12 mouse cellular contexts compared by ENCODE assay signal in the genomic region with DNA sequence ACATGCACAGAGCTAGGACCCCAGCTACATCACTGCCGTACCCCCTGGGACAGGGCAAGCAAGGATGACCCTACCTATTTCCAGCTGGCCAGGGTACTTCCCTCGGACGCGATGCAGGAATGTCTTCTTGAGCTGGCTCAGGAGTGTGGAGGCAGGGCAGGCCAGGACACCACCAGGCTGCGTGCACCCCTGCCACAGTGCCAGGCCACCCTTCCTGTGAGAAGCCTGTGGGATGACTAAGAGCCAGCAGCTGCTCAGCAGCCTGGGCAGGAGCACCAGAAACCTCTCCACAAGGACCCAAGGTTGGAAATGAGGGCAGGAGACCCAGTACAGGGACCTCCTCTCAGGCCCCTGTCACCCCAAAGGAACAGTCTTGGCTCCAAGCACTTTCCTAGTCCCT. TPM values are rescaled to one million over a fixed set of nuclear protein-coding genes. Genes with fewer than 3 reads are reported as not detected.
"Had no signal": no experiment of that assay in that cellular context is flagged by ENCODE, and none has a peak within 500 bp of the region (broad histone marks: within the 10 kb centered on the region; RNA-seq: fewer than 3 reads in every experiment).

No protein-coding gene starts in this region.

- ATAC-seq: liver, embryonic 12.5 days had no signal

- H3K27ac ChIP-seq: layer of hippocampus, adult 2 months; left cerebral cortex, adult 2 months; limb, embryonic 15.5 days; liver, embryonic 12.5 days; lung, embryonic 15.5 days; macrophage; midbrain, embryonic 12.5 days; neural tube, embryonic 12.5 days; stomach, postnatal 0 days had no signal

- H3K27me3 ChIP-seq: limb, embryonic 15.5 days; lung, embryonic 15.5 days; megakaryocyte, embryonic 14.5 days; midbrain, embryonic 12.5 days; neural tube, embryonic 12.5 days had no signal

- H3K4me3 ChIP-seq: layer of hippocampus, adult 2 months; left cerebral cortex, adult 2 months; limb, embryonic 15.5 days; liver, embryonic 12.5 days; lung, embryonic 15.5 days; megakaryocyte, embryonic 14.5 days; midbrain, embryonic 12.5 days; neural tube, embryonic 12.5 days had no signal

- DNase-seq: lung, postnatal 14 days; thymus, postnatal 4 days had no signal

- H3K9me3 ChIP-seq: limb, embryonic 15.5 days; liver, embryonic 12.5 days; lung, embryonic 15.5 days; megakaryocyte, embryonic 14.5 days; midbrain, embryonic 12.5 days; neural tube, embryonic 12.5 days had no signal

- H3K9ac ChIP-seq: limb, embryonic 15.5 days; liver, embryonic 12.5 days; lung, embryonic 15.5 days; midbrain, embryonic 12.5 days; neural tube, embryonic 12.5 days had no signal

- H3K4me2 ChIP-seq: limb, embryonic 15.5 days; liver, embryonic 12.5 days; lung, embryonic 15.5 days; midbrain, embryonic 12.5 days; neural tube, embryonic 12.5 days had no signal

- H3K4me1 ChIP-seq: midbrain, embryonic 12.5 days had no signal

RNA-seq across cellular contexts. Expression of a gene that starts 26.0 kb away (rescaled TPM):
- polyA plus RNA-seq: macrophage had no signal
